Mouse (Mus musculus): Measurements from ENCODE around the gene Ell3. TPM values are rescaled to one million over a fixed set of nuclear protein-coding genes. Genes with fewer than 3 reads are reported as not detected.
A peak's percentile ranks its signal among the peaks of the same experiment; 100 is the strongest.
"Not testable (repeated sequence)": the region's sequence is repeated elsewhere in the genome, so short reads cannot be mapped to it uniquely, and the experiment has no call there.

Ell3 gene
- polyA plus RNA-seq, 1 experiment from 2014 or later, result 7.9 TPM

- not testable (repeated sequence) for H3K9me3 ChIP-seq (ENCODE audit: control insufficient read depth, low read length); H3K4me3 ChIP-seq (ENCODE audit: low read length); H3K36me3 ChIP-seq (ENCODE audit: control insufficient read depth, insufficient read depth, low read length); H3K27me3 ChIP-seq (replicated peaks; ENCODE audit: control insufficient read depth, insufficient read depth, low read length); ATAC-seq; H3K27ac ChIP-seq (ENCODE audit: low read length); H3K4me1 ChIP-seq (ENCODE audit: control insufficient read depth, insufficient read depth, low read length); H3K4me2 ChIP-seq (ENCODE audit: low read depth, low read length); H3K9ac ChIP-seq (ENCODE audit: low read depth, low read length)
- WGBS, result 96% methylated on average over 3 of the region's 3 CpGs
These were observed 28.7 kb upstream of the Ell3 start for GRCm38 (mm10) chr2:121472783-121473182.

GRCm38 (mm10) chr2:121468982-121469381 lies 24.9 kb upstream of the Ell3 start:
- 80% methylated on average over 1 of the region's 6 CpGs for WGBS
- ATAC-seq; H3K4me3 ChIP-seq (ENCODE audit: low read length); H3K27ac ChIP-seq (ENCODE audit: low read length); H3K9me3 ChIP-seq (ENCODE audit: control insufficient read depth, low read length); H3K36me3 ChIP-seq (ENCODE audit: control insufficient read depth, insufficient read depth, low read length); H3K9ac ChIP-seq (ENCODE audit: low read depth, low read length); H3K4me1 ChIP-seq (ENCODE audit: control insufficient read depth, insufficient read depth, low read length); H3K4me2 ChIP-seq (ENCODE audit: low read depth, low read length); H3K27me3 ChIP-seq (replicated peaks; ENCODE audit: control insufficient read depth, insufficient read depth, low read length): not testable (repeated sequence)

- no peak overlapping the region for H3K9ac ChIP-seq (ENCODE audit: low read depth, low read length)
- no peak overlapping the region for H3K4me3 ChIP-seq (ENCODE audit: low read length)
- WGBS, result 59% methylated on average over 2 of the region's 2 CpGs
- H3K4me2 ChIP-seq (ENCODE audit: low read depth, low read length), result no peak overlapping the region
- no peak for ATAC-seq
- H3K4me1 ChIP-seq (ENCODE audit: control insufficient read depth, insufficient read depth, low read length), result peaks cover 7% of the 10 kb centered on the region
- no peaks in the 10 kb centered on the region for H3K9me3 ChIP-seq (ENCODE audit: control insufficient read depth, low read length)
- H3K36me3 ChIP-seq (ENCODE audit: control insufficient read depth, insufficient read depth, low read length), result 0 out of 2 replicates have a peak, but pooled peaks cover 3% of the 10 kb centered on the region
- no peaks in the 10 kb centered on the region for H3K27me3 ChIP-seq (replicated peaks; ENCODE audit: control insufficient read depth, insufficient read depth, low read length)
- no peak overlapping the region for H3K27ac ChIP-seq (ENCODE audit: low read length)
These were observed 16.0 kb upstream of the Ell3 start for GRCm38 (mm10) chr2:121460071-121460470.

- Histone ChIP-seq H3K27ac (ENCODE audit: low read length) (peak within 1 kb of the TSS; percentile 78), H3K9ac (ENCODE audit: low read depth, low read length) (peak within 1 kb of the TSS; percentile 82), H3K4me2 (ENCODE audit: low read depth, low read length) (peak within 1 kb of the TSS; percentile 63), H3K9me3 (ENCODE audit: control insufficient read depth, low read length) (no peaks in the 10 kb centered on the region), H3K36me3 (ENCODE audit: control insufficient read depth, insufficient read depth, low read length) (peaks cover 3% of the 10 kb centered on the region; the same call in 1 of the 2 replicates), H3K4me1 (ENCODE audit: control insufficient read depth, insufficient read depth, low read length) (peaks cover 11% of the 10 kb centered on the region), H3K27me3 (replicated peaks; ENCODE audit: control insufficient read depth, insufficient read depth, low read length) (no peaks in the 10 kb centered on the region), H3K4me3 (ENCODE audit: low read length) (peak within 1 kb of the TSS; percentile 75)
- 3% methylated on average over 41 of the region's 41 CpGs for WGBS
- peak; percentile 93 for ATAC-seq
These were observed 12.9 kb upstream of the Ell3 start, which contains the start of gene Serinc4 for GRCm38 (mm10) chr2:121456692-121457642. TSS of gene Serinc4 (minus strand) at chr2:121456781.

DNA sequence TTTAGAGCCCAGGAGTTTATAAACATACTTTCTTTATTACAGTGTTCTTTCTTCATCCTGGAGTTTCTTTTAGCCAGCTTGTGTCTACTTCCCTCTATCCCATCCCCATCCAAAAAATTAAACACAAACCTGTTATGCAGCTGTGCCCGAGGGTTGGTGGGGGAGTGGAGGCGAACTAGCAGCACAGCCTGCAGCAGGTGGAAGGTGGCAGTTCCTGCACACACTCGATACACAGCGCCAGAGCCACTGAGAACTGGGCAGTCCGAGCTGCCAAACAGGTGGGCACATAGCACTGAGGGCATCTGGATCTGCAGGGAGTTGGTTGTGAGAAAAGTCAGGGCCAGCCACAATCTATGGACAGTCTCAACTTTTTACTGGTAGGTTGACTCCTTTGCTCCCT lies 11.5 kb upstream of the Ell3 start:
- 74% methylated on average over 5 of the region's 5 CpGs for WGBS
- no peak for ATAC-seq
- H3K36me3 ChIP-seq (ENCODE audit: control insufficient read depth, insufficient read depth, low read length), result peaks cover 3% of the 10 kb centered on the region; the same call in 1 of the 2 replicates

DNA sequence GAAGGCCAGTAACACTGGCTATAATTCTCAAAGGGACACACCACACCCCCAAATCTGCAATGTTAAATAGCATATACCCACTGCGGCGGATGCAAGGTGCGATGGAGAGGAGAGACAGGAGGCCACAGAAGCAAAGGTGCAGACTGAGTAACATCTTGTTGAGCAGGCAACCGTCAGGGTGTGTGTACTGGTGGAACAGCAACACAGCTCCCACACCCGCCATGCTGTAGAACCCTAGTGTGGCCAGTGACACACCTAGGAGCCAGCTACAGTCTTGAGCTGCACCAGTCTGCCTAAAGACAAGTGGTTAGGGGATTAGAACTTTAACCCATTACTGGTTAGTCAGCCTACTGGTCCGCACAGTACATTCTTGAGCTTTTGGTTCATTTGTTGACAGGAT lies 9.8 kb upstream of the Ell3 start:
- 86% methylated on average over 6 of the region's 6 CpGs for WGBS
- no peak for ATAC-seq

More for the DNA sequence above, 11.5 kb upstream of the Ell3 start:
- no peak overlapping the region for H3K4me3 ChIP-seq (ENCODE audit: low read length)
- peaks cover 19% of the 10 kb centered on the region for H3K4me1 ChIP-seq (ENCODE audit: control insufficient read depth, insufficient read depth, low read length)
- no peaks in the 10 kb centered on the region for H3K9me3 ChIP-seq (ENCODE audit: control insufficient read depth, low read length)
- no peak overlapping the region for H3K27ac ChIP-seq (ENCODE audit: low read length)
- H3K9ac ChIP-seq (ENCODE audit: low read depth, low read length), result no peak overlapping the region
- no peaks in the 10 kb centered on the region for H3K27me3 ChIP-seq (replicated peaks; ENCODE audit: control insufficient read depth, insufficient read depth, low read length)
- H3K4me2 ChIP-seq (ENCODE audit: low read depth, low read length), result no peak overlapping the region

DNA sequence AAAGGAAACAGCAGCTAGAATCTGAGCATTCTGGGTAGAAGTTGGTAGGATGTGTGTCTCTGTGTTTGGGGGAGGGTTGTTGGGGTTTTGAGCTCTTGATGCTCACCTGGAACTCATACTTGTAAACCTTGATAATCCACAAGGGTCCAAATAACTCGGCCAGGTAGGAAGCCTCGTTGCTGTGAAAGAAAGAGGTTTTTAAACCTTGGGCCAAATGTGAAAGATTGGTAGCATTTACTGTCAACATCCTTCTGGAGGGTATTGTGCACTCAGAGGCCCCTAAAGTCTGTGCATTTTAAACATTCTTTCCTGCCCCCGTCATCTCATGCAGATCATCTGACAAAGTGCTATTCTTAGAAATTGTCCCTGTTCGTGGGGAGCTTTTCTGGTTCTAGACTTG lies 8.9 kb upstream of the Ell3 start, which contains the start of gene Hypk:
TSS of gene Hypk (plus strand) at position 301 of the 400 bp plus-strand sequence.
- no peak for ATAC-seq
- Histone ChIP-seq H3K27me3 (replicated peaks; ENCODE audit: control insufficient read depth, insufficient read depth, low read length) (no peaks in the 10 kb centered on the region), H3K27ac (ENCODE audit: low read length) (no peak within 1 kb of the TSS), H3K4me3 (ENCODE audit: low read length) (no peak within 1 kb of the TSS), H3K9me3 (ENCODE audit: control insufficient read depth, low read length) (no peaks in the 10 kb centered on the region), H3K9ac (ENCODE audit: low read depth, low read length) (no peak within 1 kb of the TSS), H3K36me3 (ENCODE audit: control insufficient read depth, insufficient read depth, low read length) (no peaks in the 10 kb centered on the region; the same call in 1 of the 2 replicates), H3K4me1 (ENCODE audit: control insufficient read depth, insufficient read depth, low read length) (peaks cover 23% of the 10 kb centered on the region), H3K4me2 (ENCODE audit: low read depth, low read length) (no peak within 1 kb of the TSS)
- WGBS, result 69% methylated on average over 4 of the region's 4 CpGs

More for the DNA sequence above, 9.8 kb upstream of the Ell3 start:
- Histone ChIP-seq H3K9me3 (ENCODE audit: control insufficient read depth, low read length) (no peaks in the 10 kb centered on the region), H3K9ac (ENCODE audit: low read depth, low read length) (no peak overlapping the region), H3K27ac (ENCODE audit: low read length) (no peak overlapping the region), H3K4me3 (ENCODE audit: low read length) (no peak overlapping the region), H3K4me2 (ENCODE audit: low read depth, low read length) (no peak overlapping the region), H3K27me3 (replicated peaks; ENCODE audit: control insufficient read depth, insufficient read depth, low read length) (no peaks in the 10 kb centered on the region), H3K36me3 (ENCODE audit: control insufficient read depth, insufficient read depth, low read length) (peaks cover 2% of the 10 kb centered on the region; the same call in 1 of the 2 replicates), H3K4me1 (ENCODE audit: control insufficient read depth, insufficient read depth, low read length) (peaks cover 24% of the 10 kb centered on the region)

GRCm38 (mm10) chr2:121452361-121452760 lies 8.3 kb upstream of the Ell3 start:
- Histone ChIP-seq H3K27ac (ENCODE audit: low read length) (no peak overlapping the region), H3K4me2 (ENCODE audit: low read depth, low read length) (no peak overlapping the region), H3K9ac (ENCODE audit: low read depth, low read length) (no peak overlapping the region), H3K4me3 (ENCODE audit: low read length) (no peak overlapping the region), H3K4me1 (ENCODE audit: control insufficient read depth, insufficient read depth, low read length) (peaks cover 21% of the 10 kb centered on the region), H3K36me3 (ENCODE audit: control insufficient read depth, insufficient read depth, low read length) (no peaks in the 10 kb centered on the region; the same call in 1 of the 2 replicates), H3K27me3 (replicated peaks; ENCODE audit: control insufficient read depth, insufficient read depth, low read length) (no peaks in the 10 kb centered on the region), H3K9me3 (ENCODE audit: control insufficient read depth, low read length) (no peaks in the 10 kb centered on the region)
- WGBS, result 78% methylated on average over 4 of the region's 4 CpGs
- no peak for ATAC-seq

GRCm38 (mm10) chr2:121450093-121450492 lies 6.0 kb upstream of the Ell3 start:
- Histone ChIP-seq H3K4me2 (ENCODE audit: low read depth, low read length) (peak overlapping the region; percentile 84), H3K27me3 (replicated peaks; ENCODE audit: control insufficient read depth, insufficient read depth, low read length) (no peaks in the 10 kb centered on the region), H3K36me3 (ENCODE audit: control insufficient read depth, insufficient read depth, low read length) (no peaks in the 10 kb centered on the region; the same call in 1 of the 2 replicates), H3K4me1 (ENCODE audit: control insufficient read depth, insufficient read depth, low read length) (peaks cover 17% of the 10 kb centered on the region), H3K4me3 (ENCODE audit: low read length) (peak overlapping the region; percentile 99), H3K9me3 (ENCODE audit: control insufficient read depth, low read length) (no peaks in the 10 kb centered on the region), H3K27ac (ENCODE audit: low read length) (peak overlapping the region; percentile 97), H3K9ac (ENCODE audit: low read depth, low read length) (peak overlapping the region; percentile 100)
- ATAC-seq, result 0 out of 2 replicates have a peak, but pooled peaks have one; percentile 2
- WGBS, result under 1% methylated on average over 7 of the region's 7 CpGs

Measured in intestine, embryonic 16.5 days (tissue).